Comparison of ENCODE assay signal across 14 mouse cellular contexts in the genomic region with DNA sequence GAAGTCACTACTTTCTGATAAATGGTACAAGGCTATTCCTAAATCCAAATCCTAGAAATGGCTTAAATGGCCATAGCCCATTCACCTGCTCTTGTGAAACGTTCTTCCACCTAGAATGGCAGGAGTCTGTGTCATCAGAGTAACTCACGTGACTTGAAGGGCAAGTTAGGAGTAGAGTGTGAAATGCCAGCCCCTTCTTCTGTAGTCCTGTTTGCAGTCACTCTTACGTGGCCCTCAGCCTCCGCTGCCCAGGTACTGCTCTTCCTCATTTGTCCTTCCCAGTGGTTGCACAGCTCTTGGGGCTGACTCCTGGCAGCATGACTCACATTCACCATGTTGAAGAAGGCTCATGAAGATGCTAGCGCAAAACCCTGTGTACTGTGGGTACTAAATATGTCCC.
"Had no signal": no experiment of that assay in that cellular context is flagged by ENCODE, and none has a peak within 500 bp of the region (broad histone marks: within the 10 kb centered on the region; RNA-seq: fewer than 3 reads in every experiment).

No protein-coding gene starts in this region.

- DNase-seq: gastrocnemius, postnatal 14 days; gastrocnemius, postnatal 36 days; heart, adult 11 months; heart, adult 2 months; heart, postnatal 14 days; heart, postnatal 36 days; kidney, adult 11 months; kidney, adult 2 months; kidney, adult 9 months; kidney, postnatal 14 days; kidney, postnatal 36 days; layer of hippocampus, adult 9-11 months; layer of hippocampus, postnatal 36 days; left cerebral cortex, postnatal 4 days had no signal
